Mouse (Mus musculus): ENCODE data around the gene Zfp428.
"Not testable (repeated sequence)": the region's sequence is repeated elsewhere in the genome, so short reads cannot be mapped to it uniquely, and the experiment has no call there.

The Zfp428 gene

DNA sequence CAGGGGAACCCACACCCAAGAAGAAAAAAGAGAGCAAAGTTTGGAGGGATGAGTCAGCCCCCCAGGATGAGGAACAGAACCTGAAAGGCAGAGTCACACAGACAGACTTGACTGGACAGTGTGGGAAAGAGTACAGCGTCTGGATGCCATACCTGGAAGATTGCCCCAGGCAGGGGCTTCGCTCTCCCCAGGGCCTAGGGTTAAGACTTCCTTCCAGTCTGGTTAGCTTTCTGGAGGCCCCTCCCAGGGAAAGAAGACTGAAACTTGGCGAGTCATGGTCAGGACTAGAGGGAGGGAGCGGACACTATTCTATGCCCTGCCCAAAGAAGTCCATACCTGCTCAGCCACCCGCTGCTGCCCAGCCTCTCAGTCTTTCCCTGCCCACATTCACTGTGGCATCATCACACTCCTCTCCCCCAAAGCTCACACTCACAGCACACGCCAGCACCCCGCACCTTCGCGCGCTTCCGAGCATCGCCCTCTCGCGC, 25.8 kb upstream of the Zfp428 start:
- DNase-seq (ENCODE audit: low read depth, low spot score) = no peak

DNA sequence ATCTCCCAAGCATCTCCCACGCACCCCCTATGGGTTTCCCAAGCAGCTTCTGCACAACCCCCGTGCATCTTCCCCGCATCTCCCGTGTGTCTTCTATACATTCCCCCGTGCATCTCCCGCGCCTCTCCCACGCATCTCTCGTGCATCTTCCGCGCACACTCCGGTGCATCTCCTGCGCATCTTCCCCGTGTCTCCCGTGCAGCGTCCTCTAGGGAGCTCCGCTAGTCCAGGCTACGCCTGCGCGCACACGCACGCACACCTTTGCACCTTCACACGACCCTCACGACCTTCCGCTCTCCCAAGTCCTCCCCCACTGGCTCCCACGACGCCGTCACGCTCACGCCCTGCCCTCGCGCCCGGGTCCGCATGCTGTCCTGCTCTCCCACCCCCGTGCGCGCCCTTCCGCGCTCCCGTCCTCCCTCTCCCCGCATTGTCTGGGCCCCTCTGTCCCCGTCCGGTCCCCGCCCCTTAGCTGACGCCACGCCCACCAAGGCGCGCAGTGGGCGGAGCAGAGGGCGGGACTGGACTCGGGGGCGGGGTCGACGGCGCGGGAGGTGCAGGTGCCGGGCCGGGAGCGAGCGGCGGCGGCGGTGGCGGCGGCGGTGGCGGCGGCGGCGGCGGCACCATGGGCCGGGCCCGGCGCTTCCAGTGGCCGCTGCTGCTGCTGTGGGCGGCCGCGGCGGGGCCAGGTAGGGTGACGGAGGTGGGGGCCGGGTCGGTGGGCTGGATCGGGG, 25.2 kb upstream of the Zfp428 start, which contains the start of gene Cadm4:
Cadm4 (plus strand) TSS at position 550 of the 734 bp plus-strand sequence.
- peak; percentile 81 for DNase-seq (ENCODE audit: low read depth, low spot score)

DNA sequence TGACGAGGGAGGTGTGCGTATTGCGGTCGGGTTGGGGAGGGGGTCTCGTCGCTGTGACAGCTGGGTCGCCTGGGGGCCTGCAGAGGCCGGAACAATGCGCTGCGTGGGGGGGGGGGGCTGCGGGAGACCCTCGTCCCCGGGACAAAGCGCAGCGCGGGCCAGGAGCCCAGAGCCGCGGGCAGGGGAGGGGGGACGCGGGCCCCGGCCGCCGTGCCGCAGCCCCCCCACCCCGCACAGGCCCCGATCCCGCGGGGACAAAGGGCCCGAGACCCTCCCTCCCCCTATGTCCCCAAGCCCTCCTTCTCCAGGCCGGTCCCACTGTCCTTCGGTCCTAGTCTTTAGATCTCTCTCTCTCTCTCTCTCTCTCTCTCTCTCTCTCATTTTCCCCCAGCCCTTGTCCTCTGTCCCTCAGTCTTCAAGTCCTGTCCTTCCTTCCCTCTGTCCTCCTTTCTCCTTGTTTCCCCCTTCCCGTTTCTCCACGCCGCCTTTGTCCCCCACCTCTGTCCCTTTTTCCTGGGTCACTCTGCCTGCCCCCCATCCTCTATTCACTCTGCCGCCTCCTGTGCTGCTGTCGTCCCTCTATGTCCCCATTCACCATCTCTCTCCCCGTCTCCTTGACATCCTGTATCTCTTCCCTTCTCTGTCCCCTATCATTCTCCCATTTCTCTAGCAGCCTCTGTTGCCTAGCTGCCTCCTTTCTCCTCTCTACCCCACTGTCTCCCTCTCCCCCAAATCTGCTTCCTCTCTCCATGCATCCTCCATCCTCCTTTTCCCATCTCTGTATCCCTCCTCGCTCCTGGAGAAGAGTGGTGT, 24.4 kb upstream of the Zfp428 start:
- no peak for DNase-seq (ENCODE audit: low read depth, low spot score)

DNA sequence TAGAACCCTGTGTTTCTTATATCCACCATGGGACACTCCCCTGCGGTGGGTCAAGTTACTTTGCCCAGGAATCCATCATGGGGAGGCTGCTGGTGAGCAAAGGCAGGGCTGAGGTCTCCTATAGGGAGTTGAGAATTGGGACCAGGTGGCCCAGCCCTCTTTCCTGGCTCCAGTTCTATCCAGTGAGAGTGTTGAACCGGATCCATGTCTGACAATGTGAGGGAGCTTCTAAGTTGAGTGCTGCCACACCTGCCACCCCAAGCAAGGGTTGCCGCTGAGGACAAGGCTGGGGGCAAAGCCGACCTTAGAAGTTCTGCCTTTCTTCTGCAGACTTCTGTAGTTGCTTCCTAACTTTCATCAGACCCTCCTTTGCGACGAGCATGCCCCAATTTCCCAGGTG, 23.5 kb upstream of the Zfp428 start:
- not testable (repeated sequence) for DNase-seq (ENCODE audit: low read depth, low spot score)

DNA sequence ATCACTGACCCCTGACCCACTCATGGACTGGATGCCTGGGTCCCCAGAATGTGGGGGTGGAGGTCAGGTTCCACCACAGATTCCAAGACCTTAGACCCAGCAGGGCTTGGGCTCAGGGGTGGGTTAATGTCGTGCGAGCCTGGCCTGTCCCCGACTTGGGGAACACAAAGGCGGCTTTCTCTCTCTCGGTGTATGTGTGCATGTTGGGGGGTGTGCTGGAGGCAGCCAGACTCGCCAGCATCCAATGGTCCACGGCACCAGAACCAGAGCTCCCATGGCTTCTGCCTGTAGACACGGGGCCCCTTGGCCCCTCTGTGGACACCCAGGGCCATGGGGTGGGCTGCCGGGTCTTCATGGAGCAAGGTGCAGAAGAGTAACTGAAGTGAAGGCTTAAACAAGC, 21.3 kb upstream of the Zfp428 start:
- DNase-seq (ENCODE audit: low read depth, low spot score) = no peak

DNA sequence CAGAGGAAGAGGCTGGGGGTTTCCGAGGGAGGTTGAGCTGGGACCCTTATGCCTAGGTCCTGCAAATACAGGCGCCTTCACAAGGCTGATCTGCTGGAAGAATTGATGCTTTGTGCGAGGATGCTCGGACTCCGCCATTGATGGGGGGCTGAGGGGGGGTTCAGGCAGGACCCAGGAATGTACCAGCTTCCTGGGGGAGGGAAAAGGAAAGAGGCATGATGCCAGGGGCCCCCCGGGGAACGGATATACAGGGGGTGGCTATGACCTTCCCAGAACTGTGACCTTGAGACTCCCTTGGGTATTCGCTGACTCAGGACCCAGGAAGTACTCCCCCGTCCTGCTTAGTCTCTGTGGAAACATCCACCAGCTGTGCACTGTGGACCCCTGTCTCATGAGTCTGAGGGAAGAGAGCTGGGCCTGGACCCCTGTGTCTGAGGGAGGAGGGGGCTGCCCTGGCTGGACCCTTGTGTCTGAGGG, 20.1 kb upstream of the Zfp428 start:
- no peak for DNase-seq (ENCODE audit: low read depth, low spot score)

DNA sequence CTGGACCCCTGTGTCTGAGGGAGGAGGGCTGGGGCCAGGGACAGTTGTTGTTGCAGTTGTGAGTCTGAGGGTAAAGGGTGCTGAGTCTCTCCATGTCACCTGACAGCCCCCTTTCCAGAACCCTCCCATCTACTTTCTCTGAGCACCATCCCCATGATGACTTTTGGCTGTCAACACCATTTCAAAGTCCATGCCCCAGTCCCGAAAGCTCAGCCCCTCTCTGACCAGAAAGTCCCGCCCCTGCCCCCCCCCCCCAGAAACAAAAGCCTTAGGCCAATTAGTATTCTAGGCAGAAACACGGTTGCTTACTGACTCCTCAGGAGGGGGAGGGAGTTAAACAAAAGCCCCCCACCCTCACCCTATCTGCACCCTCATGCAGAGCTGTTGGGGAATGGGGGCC, 19.4 kb upstream of the Zfp428 start:
- no peak for DNase-seq (ENCODE audit: low read depth, low spot score)

DNA sequence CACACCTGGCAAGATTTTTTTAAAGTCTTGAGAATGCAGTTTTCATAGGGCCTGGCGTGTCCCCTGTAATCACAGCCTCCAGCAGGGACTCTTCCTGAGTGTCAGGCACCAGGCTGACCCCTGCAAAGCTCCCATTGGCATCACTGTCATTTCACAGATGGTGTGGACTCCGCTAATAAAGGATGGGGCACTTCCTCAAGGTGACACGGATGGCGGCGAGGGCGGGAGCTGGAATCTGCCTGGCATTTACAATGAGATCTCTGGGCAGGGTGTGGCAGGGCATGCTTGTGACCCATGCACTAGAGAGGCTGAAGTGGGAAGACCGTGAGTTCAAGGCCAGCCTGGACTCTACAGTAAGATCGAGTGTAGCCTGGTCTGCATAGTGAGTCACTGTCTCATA, 18.5 kb upstream of the Zfp428 start:
- DNase-seq (ENCODE audit: low read depth, low spot score) = no peak

DNA sequence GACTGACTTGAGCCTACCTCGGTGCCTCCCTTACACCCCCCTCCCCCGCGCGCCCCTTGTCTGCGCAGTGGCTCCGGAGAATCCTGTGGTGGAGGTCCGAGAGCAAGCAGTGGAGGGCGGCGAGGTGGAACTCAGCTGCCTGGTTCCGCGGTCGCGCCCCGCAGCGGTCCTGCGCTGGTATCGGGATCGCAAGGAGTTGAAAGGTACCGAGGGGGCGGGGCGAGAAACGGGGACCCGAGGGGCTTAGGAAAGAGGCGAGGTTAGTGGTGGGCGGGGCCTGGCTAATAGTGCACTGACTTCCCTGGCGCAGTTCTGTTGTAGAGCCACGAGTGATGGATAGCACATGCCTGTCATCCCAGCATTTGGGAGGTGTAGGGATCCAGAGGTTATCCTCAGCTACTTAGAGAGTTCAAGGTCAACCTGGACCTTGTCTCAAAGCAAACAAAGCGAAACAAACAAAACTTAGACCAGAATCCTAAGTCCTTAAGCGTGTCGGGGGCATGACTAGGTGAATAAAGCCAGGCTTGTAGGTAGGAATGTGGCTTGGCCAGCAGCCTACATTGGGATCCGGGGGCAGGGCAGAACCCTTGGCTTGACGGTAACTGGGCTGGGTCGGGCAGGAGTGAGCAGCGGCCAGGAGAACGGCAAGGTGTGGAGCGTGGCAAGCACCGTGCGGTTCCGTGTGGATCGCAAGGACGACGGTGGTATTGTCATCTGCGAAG, 6.8 kb upstream of the Zfp428 start:
- peak; percentile 91 for DNase-seq (ENCODE audit: low read depth, low spot score)

DNA sequence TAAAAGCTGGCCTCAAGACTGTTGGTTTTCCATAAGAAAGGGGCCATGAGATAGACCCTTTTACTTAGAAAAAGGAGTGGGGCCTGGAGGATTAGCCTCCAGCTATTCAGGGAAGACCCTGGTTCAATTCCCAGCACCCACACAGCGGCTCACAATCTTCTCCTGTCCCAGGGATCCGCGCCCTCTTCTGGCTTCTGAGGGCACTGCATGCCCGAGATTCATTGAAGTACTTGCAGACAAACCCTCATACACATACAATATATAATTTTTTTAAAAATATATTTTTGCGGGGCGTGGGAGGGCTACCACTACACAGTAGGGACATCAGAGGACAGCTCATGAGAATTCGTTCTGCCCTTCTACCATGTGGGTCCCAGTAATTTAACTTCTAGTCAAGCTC, 5.9 kb upstream of the Zfp428 start:
- DNase-seq (ENCODE audit: low read depth, low spot score) = peak; percentile 86

DNA sequence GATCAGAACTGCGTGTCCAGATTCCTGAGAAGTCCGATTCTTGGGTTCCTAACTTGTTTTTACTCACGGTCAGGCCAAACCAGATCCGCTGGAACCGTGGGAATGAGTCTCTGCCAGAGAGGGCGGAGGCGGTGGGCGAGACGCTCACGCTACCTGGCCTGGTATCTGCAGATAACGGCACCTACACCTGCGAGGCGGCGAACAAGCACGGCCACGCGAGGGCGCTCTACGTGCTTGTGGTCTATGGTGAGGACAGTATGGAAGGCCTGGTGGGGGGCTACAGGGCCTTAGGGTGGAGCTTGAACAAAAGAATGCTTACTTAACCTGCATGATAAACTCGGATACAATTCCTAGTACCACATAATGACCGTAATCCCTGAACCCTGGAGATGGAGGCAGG, 5.3 kb upstream of the Zfp428 start:
- DNase-seq (ENCODE audit: low read depth, low spot score) = peak; percentile 67

DNA sequence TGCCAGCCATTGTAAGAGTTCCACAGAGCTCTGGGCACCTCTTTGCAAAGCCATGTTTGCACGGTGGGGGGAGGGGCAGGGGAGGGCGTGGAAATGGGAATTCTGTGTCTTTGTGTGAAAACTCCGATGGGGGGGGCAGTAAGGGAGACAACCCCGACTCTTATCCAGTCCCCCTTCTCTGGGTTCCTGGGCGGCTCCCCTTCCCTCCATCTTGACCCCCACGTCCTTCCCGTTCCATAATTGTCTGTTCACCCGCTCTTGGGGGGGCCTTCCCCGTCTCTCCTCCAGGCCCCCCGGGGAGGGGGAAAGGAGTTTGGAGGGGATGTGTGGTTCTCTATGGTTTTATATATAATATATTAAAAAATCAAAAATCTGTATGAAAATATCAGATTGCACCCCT, 2.8 kb upstream of the Zfp428 start:
- DNase-seq (ENCODE audit: low read depth, low spot score) = no peak

DNA sequence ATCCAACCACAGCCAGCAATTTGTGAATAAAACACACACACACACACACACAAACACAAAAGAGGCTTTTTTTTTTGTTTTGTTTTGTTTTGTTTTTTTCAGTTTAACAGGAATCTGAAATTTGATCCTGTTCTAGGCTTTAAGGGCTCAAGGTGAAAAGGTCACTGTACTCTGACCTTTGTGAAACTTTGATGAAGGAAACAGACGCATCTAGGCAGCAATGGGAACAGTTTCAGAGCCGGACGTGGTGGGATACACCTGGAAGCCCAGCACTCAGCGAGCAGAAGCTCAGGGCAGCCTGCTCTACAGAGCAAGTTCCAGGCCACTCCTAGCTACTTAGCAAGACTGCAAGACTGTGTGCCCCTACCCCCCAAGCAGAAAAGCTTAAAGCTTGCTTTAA, 1.9 kb upstream of the Zfp428 start:
- peak; percentile 91 for DNase-seq (ENCODE audit: low read depth, low spot score)

DNA sequence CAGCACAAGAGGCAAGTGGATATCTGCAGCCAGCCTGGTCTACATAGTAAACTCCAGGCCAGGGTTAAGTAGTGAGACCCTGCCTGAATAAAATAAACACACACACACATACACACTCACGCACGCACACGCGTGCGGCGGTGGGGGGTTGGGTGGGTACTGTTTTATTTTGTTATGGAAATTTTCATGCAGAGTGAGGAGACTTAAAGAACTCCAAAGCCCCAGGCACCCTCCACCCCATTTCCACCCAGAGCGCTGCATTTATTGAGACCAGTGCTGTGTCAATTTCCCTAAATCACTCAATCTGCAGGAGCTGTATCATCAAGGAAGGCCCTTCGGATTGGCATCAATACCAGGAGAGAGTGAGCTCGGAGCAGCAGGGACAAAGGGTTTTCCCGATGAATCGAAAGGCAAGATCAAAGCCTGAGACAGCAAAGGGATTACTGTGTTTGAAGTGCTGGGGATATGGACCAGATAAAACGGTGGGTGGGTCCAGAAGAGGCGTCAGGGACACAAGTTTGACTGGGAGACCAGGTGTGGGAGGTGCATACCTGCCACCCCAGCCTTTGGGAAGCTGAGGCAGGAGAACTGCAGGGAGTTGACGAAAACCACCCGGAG, 1.2 kb upstream of the Zfp428 start:
- peak; percentile 85 for DNase-seq (ENCODE audit: low read depth, low spot score)

DNA sequence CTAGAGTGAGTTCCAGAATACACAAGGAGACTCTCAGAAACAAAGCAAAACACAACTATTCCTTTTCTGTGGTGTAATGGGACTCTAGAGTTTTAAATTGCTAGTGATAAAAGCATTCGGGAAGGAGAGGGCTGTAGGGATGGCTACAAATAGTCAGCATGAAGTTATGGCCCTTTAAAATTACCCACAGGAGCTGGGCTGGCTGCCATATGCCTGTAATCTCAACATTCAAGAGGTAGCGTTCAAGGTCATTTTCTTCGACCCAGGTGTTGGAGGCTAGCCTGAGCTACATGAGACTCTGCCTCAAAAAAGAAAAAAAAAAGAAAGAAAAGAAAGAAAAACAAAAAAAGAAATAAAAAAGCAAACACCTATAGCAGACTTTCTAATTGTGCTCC, 744 bp upstream of the Zfp428 start:
- no peak for DNase-seq (ENCODE audit: low read depth, low spot score)

DNA sequence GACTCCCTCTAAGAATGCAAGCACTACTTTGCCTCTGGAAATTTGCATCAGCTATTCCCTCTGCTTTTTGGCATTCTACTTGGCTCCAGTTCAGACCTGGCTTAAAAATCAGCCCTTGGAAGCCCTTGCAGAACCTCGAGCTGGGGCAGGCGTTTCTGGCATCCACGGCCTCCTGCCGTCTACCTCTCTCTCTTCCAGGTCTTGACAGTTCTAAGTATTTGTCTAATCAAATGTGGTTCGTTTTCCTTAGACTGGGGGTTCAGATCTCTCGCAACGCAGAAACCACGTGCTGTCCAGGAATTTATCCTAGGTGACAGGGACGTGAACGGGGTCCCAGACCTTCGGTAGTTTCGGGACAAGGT, 349 bp upstream of the Zfp428 start:
- DNase-seq (ENCODE audit: low read depth, low spot score) = no peak

DNA sequence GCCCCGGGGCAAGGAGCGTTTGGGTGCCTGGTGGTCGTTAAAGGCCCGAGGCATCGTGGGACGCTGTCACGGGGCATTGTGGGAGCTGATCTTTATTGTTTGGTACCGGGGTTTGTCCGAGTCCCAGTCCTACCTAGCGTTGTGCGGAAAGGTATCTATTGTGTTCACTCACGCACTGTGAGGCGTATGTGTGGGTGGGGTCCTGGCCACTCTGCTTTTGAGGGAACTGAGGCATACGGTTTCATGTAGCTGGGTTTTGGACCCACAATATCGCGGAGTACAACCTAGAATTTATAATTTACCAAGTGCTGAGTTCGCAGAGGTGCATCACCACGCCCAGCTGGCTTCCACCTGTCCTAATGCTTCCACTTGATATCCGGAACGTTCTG, 914 bp downstream of the Zfp428 start:
- no peak for DNase-seq (ENCODE audit: low read depth, low spot score)

DNA sequence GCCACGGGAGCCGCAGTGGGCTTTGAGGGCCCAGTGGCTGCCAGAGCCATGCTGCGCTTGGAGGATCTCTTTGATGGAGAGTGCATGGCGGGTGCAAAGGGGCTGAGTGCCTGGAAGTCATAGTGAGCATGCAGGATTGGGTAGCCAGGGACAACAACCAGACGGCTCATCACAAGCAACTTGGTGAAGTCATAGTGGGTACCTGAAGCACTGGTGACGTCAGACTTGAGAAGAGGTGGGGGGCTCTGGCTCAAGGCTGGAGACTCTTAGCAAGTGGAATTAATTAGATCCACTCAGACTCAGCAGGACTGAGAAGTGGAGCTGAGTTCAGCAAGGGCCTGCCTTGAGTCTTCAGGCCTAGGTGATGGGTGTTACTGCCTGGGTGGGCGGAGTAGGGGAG, 5.5 kb downstream of the Zfp428 start, which contains the start of gene AC161166.1:
AC161166.1 (minus strand) TSS at position 101 of the 400 bp plus-strand sequence.
- DNase-seq (ENCODE audit: low read depth, low spot score) = no peak

DNA sequence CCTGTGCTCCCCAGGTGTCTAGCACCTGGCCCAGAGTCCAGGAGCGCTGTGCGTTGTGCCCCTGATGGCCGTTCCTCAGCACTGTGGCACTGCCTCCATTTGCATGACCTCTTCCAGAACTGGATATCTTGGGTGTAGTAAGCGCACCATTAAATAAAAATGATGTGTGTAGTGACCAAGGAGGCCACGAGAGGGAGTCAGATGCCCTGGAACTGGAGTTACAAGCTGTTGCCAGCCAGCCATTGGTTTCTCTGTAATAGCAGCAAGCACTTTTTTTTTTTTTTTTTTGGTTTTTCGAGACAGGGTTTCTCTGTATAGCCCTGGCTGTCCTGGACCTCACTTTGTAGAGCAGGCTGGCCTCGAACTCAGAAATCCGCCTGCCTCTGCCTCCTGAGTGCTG, 9.5 kb downstream of the Zfp428 start:
- DNase-seq (ENCODE audit: low read depth, low spot score) = peak; percentile 93

DNA sequence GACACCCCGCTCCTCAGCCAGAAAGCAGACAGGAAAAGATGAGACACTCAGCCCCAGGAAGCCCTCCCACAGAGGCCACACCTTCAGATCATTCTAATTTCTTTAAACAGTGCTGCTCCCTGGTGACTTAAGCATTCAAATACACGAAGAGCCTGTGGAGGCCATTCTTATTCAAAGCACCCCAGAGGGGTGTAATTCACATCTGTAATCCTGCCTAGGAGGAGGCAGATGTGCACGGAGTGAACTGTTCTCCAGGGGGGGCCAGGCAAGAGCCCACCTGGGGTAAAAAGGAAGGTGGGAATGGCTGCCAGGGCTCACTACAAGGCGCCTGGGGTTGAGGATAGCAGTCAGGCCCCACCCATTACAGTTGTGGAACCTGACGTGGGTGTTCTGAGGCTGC, 10.3 kb downstream of the Zfp428 start:
- peak; percentile 98 for DNase-seq (ENCODE audit: low read depth, low spot score)

DNA sequence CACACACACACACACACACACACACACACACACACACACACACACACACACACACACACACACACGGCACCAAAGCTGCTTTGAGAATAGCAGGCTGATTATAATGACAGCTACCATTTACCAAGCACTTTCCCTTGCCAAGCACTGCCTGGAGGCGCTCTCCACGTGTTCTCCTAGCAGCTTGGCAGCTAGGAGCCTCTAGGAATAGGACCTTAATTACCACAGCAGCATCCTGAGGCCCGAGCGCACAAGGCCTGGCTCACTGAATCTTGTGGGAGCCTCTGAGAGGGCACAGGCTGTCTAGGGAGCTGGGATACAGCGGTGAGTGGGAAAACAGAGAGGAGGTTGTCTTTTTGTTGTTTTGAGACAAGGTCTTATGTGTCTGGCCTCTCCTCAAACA, 10.8 kb downstream of the Zfp428 start:
- DNase-seq (ENCODE audit: low read depth, low spot score) = peak; percentile 55

DNA sequence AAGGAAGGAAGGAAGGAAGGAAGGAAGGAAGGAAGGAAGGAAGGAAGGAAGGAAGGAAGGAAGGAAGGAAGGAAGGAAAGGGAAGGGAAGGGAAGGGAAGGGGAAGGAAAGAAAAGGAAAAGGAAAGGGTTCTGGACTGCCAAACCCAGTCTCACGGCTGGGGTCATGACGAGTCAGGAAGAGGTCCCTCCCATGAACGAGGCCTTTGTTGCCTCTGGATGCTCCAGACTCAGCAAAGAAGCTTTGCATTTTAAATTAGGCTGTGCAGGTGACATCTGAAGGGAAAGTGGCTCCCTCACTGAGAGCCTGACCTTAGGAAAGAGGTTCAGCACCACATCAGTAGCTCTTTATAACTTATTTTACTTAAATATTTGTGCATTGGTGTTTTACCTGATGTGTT, 12.3 kb downstream of the Zfp428 start:
- DNase-seq (ENCODE audit: low read depth, low spot score) = peak; percentile 79

All from R1 (cell line).